Mouse (Mus musculus): ENCODE data around the gene Ppp3cb. TPM values are rescaled to one million over a fixed set of nuclear protein-coding genes. Genes with fewer than 3 reads are reported as not detected.

The Ppp3cb gene
- polyA plus RNA-seq, 1 experiment from 2014 or later = 79.5 TPM

Other genes with a start within 250 kb of the Ppp3cb start
- 63.6 and 64.0 TPM in 2 replicates for gene Ecd, start 198.5 kb downstream of the Ppp3cb start, polyA plus RNA-seq (2016; fragmentation: Nextera tagmentation; extraction: Ambion mirVana)
- gene Fam149b, start 198.4 kb downstream of the Ppp3cb start, polyA plus RNA-seq (2016; fragmentation: Nextera tagmentation; extraction: Ambion mirVana) = 53.0 and 55.3 TPM in 2 replicates
- 288 and 299 TPM in 2 replicates for gene Dnajc9, start 157.7 kb downstream of the Ppp3cb start, polyA plus RNA-seq (2016; fragmentation: Nextera tagmentation; extraction: Ambion mirVana)
- gene Mrps16, start 152.9 kb downstream of the Ppp3cb start, polyA plus RNA-seq (2016; fragmentation: Nextera tagmentation; extraction: Ambion mirVana) = 59.8 and 60.2 TPM in 2 replicates
- gene Cfap70, start 94.3 kb downstream of the Ppp3cb start, polyA plus RNA-seq (2016; fragmentation: Nextera tagmentation; extraction: Ambion mirVana) = 0.44 and 0.82 TPM in 2 replicates
- gene Anxa7, start 66.4 kb downstream of the Ppp3cb start, polyA plus RNA-seq (2016; fragmentation: Nextera tagmentation; extraction: Ambion mirVana) = 10.0 and 13.0 TPM in 2 replicates
- gene Mss51, start 49.7 kb downstream of the Ppp3cb start, polyA plus RNA-seq (2016; fragmentation: Nextera tagmentation; extraction: Ambion mirVana) = 1.3 and 1.4 TPM in 2 replicates
- gene Usp54, start 94.5 kb upstream of the Ppp3cb start, polyA plus RNA-seq (2016; fragmentation: Nextera tagmentation; extraction: Ambion mirVana) = 15.8 and 18.9 TPM in 2 replicates
- not detected in 2 replicates for gene Myoz1, start 110.0 kb upstream of the Ppp3cb start, polyA plus RNA-seq (2016; fragmentation: Nextera tagmentation; extraction: Ambion mirVana)
- 0.24 and 0.50 TPM in 2 replicates for gene Synpo2l, start 121.8 kb upstream of the Ppp3cb start, polyA plus RNA-seq (2016; fragmentation: Nextera tagmentation; extraction: Ambion mirVana)
- gene Sec24c, start 127.7 kb upstream of the Ppp3cb start, polyA plus RNA-seq (2016; fragmentation: Nextera tagmentation; extraction: Ambion mirVana) = 87.6 and 94.8 TPM in 2 replicates
- 20.5 and 23.3 TPM in 2 replicates for gene Fut11, start 148.4 kb upstream of the Ppp3cb start, polyA plus RNA-seq (2016; fragmentation: Nextera tagmentation; extraction: Ambion mirVana)
- 268 and 275 TPM in 2 replicates for gene Chchd1, start 156.4 kb upstream of the Ppp3cb start, polyA plus RNA-seq (2016; fragmentation: Nextera tagmentation; extraction: Ambion mirVana)
- 46.0 and 46.5 TPM in 2 replicates for gene Zswim8, start 161.0 kb upstream of the Ppp3cb start, polyA plus RNA-seq (2016; fragmentation: Nextera tagmentation; extraction: Ambion mirVana)
- 22.3 and 24.5 TPM in 2 replicates for gene Ndst2, start 188.0 kb upstream of the Ppp3cb start, polyA plus RNA-seq (2016; fragmentation: Nextera tagmentation; extraction: Ambion mirVana)
- gene Camk2g, start 247.5 kb upstream of the Ppp3cb start, polyA plus RNA-seq (2016; fragmentation: Nextera tagmentation; extraction: Ambion mirVana) = 54.1 and 60.4 TPM in 2 replicates